Mouse (Mus musculus): Measurements from ENCODE around the gene Hist1h3b.

DNA sequence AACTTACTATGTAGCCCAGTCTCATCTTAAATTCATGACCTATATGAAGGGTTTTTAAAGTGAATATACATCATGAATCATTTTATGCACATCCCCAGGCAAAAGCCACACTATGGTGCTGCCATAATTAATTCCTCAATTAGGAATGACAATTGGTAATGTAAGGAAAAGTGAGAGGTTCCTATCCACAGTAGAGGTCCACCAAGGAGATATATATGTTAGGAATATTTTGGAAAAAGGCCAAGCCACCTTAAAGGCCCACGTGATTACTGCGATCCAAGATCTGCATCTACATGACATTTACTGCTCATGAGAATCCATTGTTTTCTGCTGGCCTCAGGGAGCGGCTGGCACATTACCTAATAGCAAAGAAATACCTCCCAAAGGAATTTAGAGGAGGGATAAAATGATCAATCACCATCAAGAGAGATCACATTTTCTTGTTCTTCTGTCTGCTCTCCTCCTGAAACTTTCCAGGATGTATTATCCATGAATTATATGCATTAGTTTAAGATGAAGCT lies 7.2 kb downstream of the Hist1h3b start:
- TF ChIP-seq CTCF (IDR thresholded peaks at IDR 0.05; ENCODE audit: insufficient read depth, low read depth, low read length): no peak
- no peak for TF ChIP-seq POLR2A (IDR thresholded peaks at IDR 0.05; ENCODE audit: insufficient read depth, low read depth, low read length)
